Mouse (Mus musculus) lung, adult 2 months (tissue): ENCODE measurements around the gene Zkscan1. TPM values are rescaled to one million over a fixed set of nuclear protein-coding genes. Genes with fewer than 3 reads are reported as not detected.

Experiments
- DNase-seq: peaks from one replicate; pipeline ENCODE4 v3.0.0; 2022
- H3K4me1 ChIP-seq: fragments of 200-500 bp; 2 replicates; pipeline ENCODE4 v1.6.1; 2011; ENCODE audit warnings: low read length; ENCODE audit not compliant: control insufficient read depth, insufficient read depth
- H3K4me3 ChIP-seq: fragments of 200-500 bp; replicated peaks from 2 replicates; pipeline ENCODE3; 2011; ENCODE audit warnings: low read depth, mild to moderate bottlenecking, control low read depth, low read length; ENCODE audit errors: extremely low read depth
- CTCF ChIP-seq: fragments of 200-500 bp; IDR thresholded peaks from 2 replicates; pipeline ENCODE4 v1.5.1; 2011; ENCODE audit warnings: mild to moderate bottlenecking, low read length, control low read depth; ENCODE audit not compliant: insufficient read depth
- POLR2A ChIP-seq: fragments of 200-500 bp; IDR thresholded peaks from 2 replicates; pipeline ENCODE4 v1.6.1; 2011; ENCODE audit warnings: low read depth, mild to moderate bottlenecking, control low read depth, low read length, borderline replicate concordance; ENCODE audit errors: extremely low read depth
- WGBS: fragments of 180-500 bp; shearing (Covaris S2); methylation state at CpG from one replicate; pipeline ENCODE4 v1.1.7; 2018; 5-methylcytosine and 5-hydroxymethylcytosine counted together
- polyA plus RNA-seq: library from polyadenylated mRNA; depleted of rRNA; stranded (reverse); fragments of >200 nt; gene quantifications from 2 replicates; pipeline ENCODE4 v1.2.3, GENCODE M21; 2012; rRNA removed

The Zkscan1 gene
- polyA plus RNA-seq, 1 experiment: 5.9 TPM

- under 1% methylated on average over 31 of the region's 31 CpGs for WGBS
- peak; percentile 79 for DNase-seq
- TF ChIP-seq POLR2A (peak; percentile 89), CTCF (peak; percentile 97)
- H3K4me3 ChIP-seq: peak within 1 kb of the TSS; percentile 94
- 0 out of 2 replicates have a peak, but pooled peaks cover 2% of the 10 kb centered on the region for H3K4me1 ChIP-seq
These were observed 70.6 kb downstream of the Zkscan1 start, which contains the start of gene Zfp113 for GRCm38 (mm10) chr5:138155443-138155976. Gene Zfp113, minus strand, starts transcription at chr5:138155744.

Other genes with a start within 250 kb of the Zkscan1 start
- gene Pilra, start 248.8 kb upstream of the Zkscan1 start, polyA plus RNA-seq: 24.7 and 27.9 TPM in 2 replicates
- 7.3 and 16.5 TPM in 2 replicates for gene Pilrb1, start 227.0 kb upstream of the Zkscan1 start, polyA plus RNA-seq
- gene Pilrb2, start 213.3 kb upstream of the Zkscan1 start, polyA plus RNA-seq: 7.9 and 12.1 TPM in 2 replicates
- 0.71 and 1.2 TPM in 2 replicates for gene Cyp3a13, start 163.5 kb upstream of the Zkscan1 start, polyA plus RNA-seq
- 0.03 and 0.33 TPM in 2 replicates for gene Gjc3, start 122.0 kb upstream of the Zkscan1 start, polyA plus RNA-seq
- gene Azgp1, start 103.6 kb upstream of the Zkscan1 start, polyA plus RNA-seq: 1.1 and 1.2 TPM in 2 replicates
- gene Smok3a, start 63.8 kb upstream of the Zkscan1 start, polyA plus RNA-seq: not detected in 2 replicates
- not detected in 2 replicates for gene Smok3b, start 63.7 kb upstream of the Zkscan1 start, polyA plus RNA-seq
- not detected in 2 replicates for gene Smok3c, start 31.9 kb upstream of the Zkscan1 start, polyA plus RNA-seq
- gene Zscan21, start 31.8 kb downstream of the Zkscan1 start, polyA plus RNA-seq: 5.8 and 8.3 TPM in 2 replicates
- 2.7 and 3.5 TPM in 2 replicates for gene Zfp113, start 70.7 kb downstream of the Zkscan1 start, polyA plus RNA-seq
- gene Cops6, start 76.0 kb downstream of the Zkscan1 start, polyA plus RNA-seq: 47.7 and 59.9 TPM in 2 replicates
- 28.4 and 40.3 TPM in 2 replicates for gene Ap4m1, start 86.9 kb downstream of the Zkscan1 start, polyA plus RNA-seq
- 16.9 and 22.1 TPM in 2 replicates for gene Mcm7, start 87.3 kb downstream of the Zkscan1 start, polyA plus RNA-seq
- 48.4 and 52.6 TPM in 2 replicates for gene Taf6, start 102.4 kb downstream of the Zkscan1 start, polyA plus RNA-seq
- gene Cnpy4, start 102.4 kb downstream of the Zkscan1 start, polyA plus RNA-seq: 3.6 and 8.6 TPM in 2 replicates
- 5.0 and 5.5 TPM in 2 replicates for gene Mblac1, start 109.2 kb downstream of the Zkscan1 start, polyA plus RNA-seq
- 0.34 and 0.57 TPM in 2 replicates for gene Nxpe5, start 140.8 kb downstream of the Zkscan1 start, polyA plus RNA-seq
- 131 and 156 TPM in 2 replicates for gene Lamtor4, start 170.4 kb downstream of the Zkscan1 start, polyA plus RNA-seq
- 49.4 and 50.8 TPM in 2 replicates for gene BC037034, start 178.9 kb downstream of the Zkscan1 start, polyA plus RNA-seq
- 0.74 and 1.5 TPM in 2 replicates for gene Gal3st4, start 187.8 kb downstream of the Zkscan1 start, polyA plus RNA-seq
- 0.01 TPM in 1 of 2 replicates, not detected in the other for gene Gm43720, start 194.9 kb downstream of the Zkscan1 start, polyA plus RNA-seq
- gene Gpc2, start 194.9 kb downstream of the Zkscan1 start, polyA plus RNA-seq: 4.1 and 6.5 TPM in 2 replicates
- gene Stag3, start 195.2 kb downstream of the Zkscan1 start, polyA plus RNA-seq: 0.19 and 0.59 TPM in 2 replicates